Mouse (Mus musculus) embryonic fibroblast, embryonic 13.5 days (primary cell): ENCODE measurements at regions not wholly inside any gene's neighbourhood (a gene's known extent, or its start where the extent isn't known, plus 50 kb on each side); places are given as distances from the start of the nearest gene placed in this dataset.

Experiments used
- CTCF ChIP-seq: IDR thresholded peaks from 2 replicates; pipeline ENCODE4 v1.5.1; 2011; ENCODE audit warnings: mild to moderate bottlenecking, control low read depth, low read length, moderate library complexity, borderline replicate concordance; ENCODE audit not compliant: insufficient read depth
- POLR2A ChIP-seq: IDR thresholded peaks from 2 replicates; pipeline ENCODE4 v1.6.1; 2011; ENCODE audit warnings: low read depth, mild to moderate bottlenecking, control low read depth, low read length, moderate library complexity

- TF ChIP-seq CTCF (no peak), POLR2A (no peak)
These were observed 133.6 kb upstream of the Slco3a1 start for GRCm38 (mm10) chr7:74688116-74688702.
